Mouse (Mus musculus) kidney, postnatal 36 days (tissue): ENCODE measurements at regions not wholly inside any gene's neighbourhood (a gene's known extent, or its start where the extent isn't known, plus 50 kb on each side); places are given as distances from the start of the nearest gene placed in this dataset.
A peak's percentile ranks its signal among the peaks of the same experiment; 100 is the strongest.
"Not testable (repeated sequence)": the region's sequence is repeated elsewhere in the genome, so short reads cannot be mapped to it uniquely, and the experiment has no call there.

Experiments used
- DNase-seq, 2 experiments: peaks; one replicate each; pipeline ENCODE4 v3.0.0; 2021 to 2022; ENCODE audit warnings: mixed read lengths in 2 of 2

DNA sequence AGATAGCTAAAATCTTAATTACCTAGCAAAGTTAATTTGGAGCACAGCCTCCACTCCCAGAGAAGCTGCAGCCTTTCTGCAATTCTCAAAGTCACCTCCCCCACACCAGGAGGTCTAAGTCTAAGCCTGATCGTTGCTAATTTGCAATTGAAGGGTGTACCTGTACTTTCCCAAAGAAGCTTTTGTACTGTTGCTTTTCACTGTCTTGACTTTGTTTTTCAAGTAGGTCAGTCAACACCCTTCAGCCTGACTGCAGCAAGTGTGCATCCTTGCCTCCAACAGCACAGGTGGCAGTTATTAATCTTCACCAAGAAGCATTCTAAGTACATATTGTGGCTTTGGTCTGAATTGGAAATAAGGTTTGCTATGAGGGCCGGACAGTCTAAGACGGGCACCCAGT lies 91.7 kb upstream of the Slc22a30 start:
- DNase-seq = peak in 1 of 2 experiments; percentile 19

DNA sequence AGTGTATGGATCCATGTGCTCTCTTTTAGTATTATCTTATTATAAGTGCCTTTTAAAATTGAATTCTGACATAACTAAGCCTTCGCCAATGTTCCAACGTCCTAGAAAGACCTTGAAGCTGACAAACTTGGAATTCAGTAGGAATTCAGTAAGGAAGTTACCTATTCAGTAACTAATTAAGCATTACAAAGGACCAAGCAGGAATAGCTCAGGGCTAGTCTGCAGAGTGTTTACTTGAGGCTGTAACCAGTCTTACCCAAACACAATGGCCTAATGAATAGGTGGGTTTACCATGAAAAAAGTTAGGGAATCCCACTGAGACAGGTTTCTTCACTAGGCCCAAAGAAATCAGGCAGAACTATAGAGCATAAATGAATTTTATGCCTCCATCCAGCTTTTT lies 92.6 kb upstream of the Slc22a30 start:
- not testable (repeated sequence) for DNase-seq

DNA sequence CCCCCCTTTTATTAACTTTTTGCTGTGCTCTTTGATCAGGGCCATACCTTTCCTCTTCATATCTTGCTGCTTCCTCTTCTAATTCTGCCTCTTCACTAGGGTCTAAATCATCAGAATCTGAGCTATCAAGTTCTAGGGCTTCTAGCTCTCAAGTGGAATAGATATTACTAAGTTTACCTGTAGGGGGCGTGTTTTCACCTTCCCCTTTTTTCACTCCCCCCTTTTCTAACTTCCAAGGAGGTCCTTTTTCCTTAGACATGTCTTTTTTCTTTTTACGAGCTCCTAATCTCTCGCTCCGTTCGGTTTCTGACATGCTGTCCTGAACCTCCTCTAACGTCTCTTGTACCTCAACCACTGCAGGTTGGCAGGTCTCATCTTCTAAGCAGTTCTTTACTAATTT lies 73.3 kb upstream of the Slc22a8 start:
- not testable (repeated sequence) for DNase-seq

DNA sequence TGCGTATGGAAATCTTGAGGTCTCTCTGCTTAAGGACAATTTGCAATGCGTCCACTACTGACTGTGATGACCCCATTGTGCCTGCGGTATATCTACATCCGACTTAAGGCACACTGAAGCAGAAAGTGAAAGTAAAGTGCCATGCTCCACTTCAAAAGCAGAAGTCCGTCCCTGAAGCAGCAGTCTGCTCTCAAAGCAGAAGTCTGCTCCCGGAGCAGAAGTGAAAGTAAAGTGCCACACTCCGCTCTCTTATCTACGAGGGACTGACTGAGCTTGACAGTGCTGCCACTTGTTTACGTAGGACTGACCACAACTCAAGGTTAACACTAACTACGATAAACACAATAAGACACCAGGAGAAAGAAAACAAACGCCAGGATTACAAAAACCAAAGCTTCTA lies 72.8 kb upstream of the Slc22a8 start:
- peak; percentile 31 for DNase-seq

GRCm38 (mm10) chr19:8518933-8519332 lies 72.1 kb upstream of the Slc22a8 start:
- DNase-seq = not testable (repeated sequence)

DNA sequence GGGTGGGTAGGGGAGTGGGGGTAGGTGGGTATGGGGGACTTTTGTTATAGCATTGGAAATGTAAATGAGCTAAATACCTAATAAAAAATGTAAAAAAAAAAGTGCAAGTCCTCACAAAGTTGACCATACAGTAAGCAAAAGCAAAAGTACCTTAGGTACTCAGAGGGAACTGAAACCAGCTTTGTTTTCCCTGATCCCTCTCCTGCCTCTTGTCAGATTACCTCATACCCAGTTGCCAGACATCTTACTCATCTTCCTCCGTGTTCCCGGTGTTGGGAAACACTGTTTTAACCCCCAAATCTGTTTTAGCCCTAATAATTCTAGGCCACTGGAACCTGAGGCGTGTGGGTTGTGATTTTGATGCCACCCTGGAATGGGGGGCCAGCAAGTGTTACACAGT lies 56.5 kb upstream of the Slc22a8 start:
- DNase-seq = no peak

- peak in 1 of 2 experiments; percentile 19 for DNase-seq
Measured at GRCm38 (mm10) chr19:8536085-8536484, 55.0 kb upstream of the Slc22a8 start.
